Mouse (Mus musculus): ENCODE measurements around the gene Adipoq.

DNA sequence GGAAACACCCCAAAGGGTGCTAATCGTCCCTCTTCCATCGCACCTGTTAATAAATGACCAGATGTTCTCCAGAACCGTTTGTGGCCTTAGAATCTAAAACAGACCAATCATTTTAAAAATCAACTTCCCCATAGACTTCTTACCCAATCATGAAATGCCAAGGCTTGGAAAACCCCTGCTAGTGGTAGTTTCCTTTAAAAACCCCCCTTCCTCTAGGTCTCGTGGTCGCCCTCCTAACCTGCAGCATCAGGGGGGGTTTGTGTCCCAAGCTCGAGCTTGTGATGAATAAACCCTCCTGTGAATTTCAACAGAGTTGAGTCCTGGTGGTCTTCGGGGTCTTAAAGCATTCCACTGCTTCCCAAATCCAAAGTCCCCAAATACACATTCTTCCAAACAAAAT is 41.6 kb downstream of the Adipoq start:
- TF ChIP-seq CTCF (conservative IDR thresholded peaks at IDR 0.05; ENCODE audit: low read length) (no peak), POU5F1 (IDR thresholded peaks at IDR 0.05; ENCODE audit: borderline replicate concordance, low read length) (no peak)
